Mouse (Mus musculus) MEL (cell line): Measurements from ENCODE around the gene Oas1f. TPM values are rescaled to one million over a fixed set of nuclear protein-coding genes. Genes with fewer than 3 reads are reported as not detected.

Experiments used
- DNase-seq: peaks from one replicate; pipeline ENCODE4 v3.0.0; 2011; ENCODE audit warnings: low read depth, low spot score
- H3K27ac ChIP-seq: 2 replicates; pipeline ENCODE4 v1.5.1; 2012; ENCODE audit warnings: low read depth, mild to moderate bottlenecking, control low read depth, low read length, moderate library complexity; ENCODE audit not compliant: control insufficient read depth
- H3K27me3 ChIP-seq, 2 experiments: fragments of 150-350 bp in 1 of 2; sonication (generic) in 1 of 2; 2 replicates each; pipeline ENCODE4 v1.6.1; 2012; ENCODE audit warnings: low read length in 2 of 2, mild to moderate bottlenecking in 2 of 2, improper control_type of control experiment in 1 of 2, moderate library complexity in 1 of 2; ENCODE audit not compliant: insufficient read depth in 2 of 2, control insufficient read depth in 1 of 2
- H3K36me3 ChIP-seq, 2 experiments: 2 replicates each; pipeline ENCODE4 v1.6.1; 2012 to 2014; ENCODE audit warnings: low read length in 2 of 2, improper control_type of control experiment in 1 of 2, inconsistent platforms in 1 of 2, mild to moderate bottlenecking in 1 of 2; ENCODE audit not compliant: insufficient read depth in 2 of 2, control insufficient read depth in 1 of 2
- H3K4me1 ChIP-seq, 2 experiments: fragments of 150-350 bp in 1 of 2; sonication (generic) in 1 of 2; 2 replicates each; pipeline ENCODE4 v1.6.1; 2012; ENCODE audit warnings: low read length in 2 of 2, improper control_type of control experiment in 1 of 2, mild to moderate bottlenecking in 1 of 2; ENCODE audit not compliant: insufficient read depth in 2 of 2, control insufficient read depth in 1 of 2
- H3K4me3 ChIP-seq, 2 experiments: fragments of 150-350 bp in 1 of 2; sonication (generic) in 1 of 2; 2 replicates each; pipeline ENCODE4 v1.5.1; 2012; ENCODE audit warnings: low read depth in 2 of 2, low read length in 2 of 2, mild to moderate bottlenecking in 2 of 2, moderate library complexity in 2 of 2, control low read depth in 1 of 2, improper control_type of control experiment in 1 of 2; ENCODE audit not compliant: control insufficient read depth in 1 of 2, insufficient read depth in 1 of 2
- H3K79me2 ChIP-seq: 2 replicates; pipeline ENCODE4 v1.6.1; 2012; ENCODE audit warnings: mild to moderate bottlenecking, low read length, moderate library complexity; ENCODE audit not compliant: control insufficient read depth, poor library complexity, insufficient read depth
- H3K9ac ChIP-seq: 2 replicates; pipeline ENCODE4 v1.6.1; 2012; ENCODE audit warnings: low read depth, mild to moderate bottlenecking, control low read depth, low read length, moderate library complexity; ENCODE audit not compliant: control insufficient read depth, poor library complexity, severe bottlenecking
- H3K9me3 ChIP-seq: fragments of 150-350 bp; sonication (generic); replicated peaks from 2 replicates; pipeline ENCODE4 v1.6.1; 2012; ENCODE audit warnings: mild to moderate bottlenecking, low read length, improper control_type of control experiment, moderate library complexity; ENCODE audit not compliant: insufficient read depth
- CHD2 ChIP-seq: IDR thresholded peaks from 2 replicates; pipeline ENCODE4 v1.6.1; 2011; ENCODE audit warnings: low read length, improper control_type of control experiment
- EP300 ChIP-seq, 2 experiments: IDR thresholded peaks; 2 replicates each; pipeline ENCODE4 v1.6.1; 2011; ENCODE audit warnings: improper control_type of control experiment in 2 of 2, low read length in 2 of 2, low read depth in 1 of 2, mild to moderate bottlenecking in 1 of 2
- ETS1 ChIP-seq: IDR thresholded peaks from 2 replicates; pipeline ENCODE4 v1.6.1; 2012; ENCODE audit warnings: low read depth, mild to moderate bottlenecking, inconsistent platforms, low read length, improper control_type of control experiment, moderate library complexity
- GATA1 ChIP-seq: IDR thresholded peaks from 2 replicates; pipeline ENCODE4 v1.6.1; 2011; ENCODE audit warnings: low read depth, low read length, improper control_type of control experiment
- HCFC1 ChIP-seq: IDR thresholded peaks from 2 replicates; pipeline ENCODE4 v1.6.1; 2012; ENCODE audit warnings: low read depth, mild to moderate bottlenecking, inconsistent platforms, low read length, improper control_type of control experiment, moderate library complexity
- KAT2A ChIP-seq: conservative IDR thresholded peaks from 2 replicates; pipeline ENCODE4 v1.6.1; 2012; ENCODE audit warnings: low read depth, low read length, improper control_type of control experiment, inconsistent platforms
- MAFK ChIP-seq: IDR thresholded peaks from 2 replicates; pipeline ENCODE4 v1.6.1; 2011; ENCODE audit warnings: low read depth, mild to moderate bottlenecking, low read length, improper control_type of control experiment, borderline replicate concordance
- MAZ ChIP-seq: IDR thresholded peaks from 2 replicates; pipeline ENCODE4 v1.6.1; 2012; ENCODE audit warnings: low read depth, mild to moderate bottlenecking, inconsistent platforms, low read length, improper control_type of control experiment
- MEF2A ChIP-seq: IDR thresholded peaks from 2 replicates; pipeline ENCODE4 v1.6.1; 2014; ENCODE audit warnings: low read depth, mild to moderate bottlenecking, inconsistent platforms, low read length, improper control_type of control experiment; ENCODE audit not compliant: poor library complexity, insufficient replicate concordance, severe bottlenecking; ENCODE audit errors: extremely low read depth
- MXI1 ChIP-seq: IDR thresholded peaks from 2 replicates; pipeline ENCODE4 v1.6.1; 2011; ENCODE audit warnings: mild to moderate bottlenecking, low read depth, low read length, improper control_type of control experiment
- MYC ChIP-seq: IDR thresholded peaks from 2 replicates; pipeline ENCODE4 v1.6.1; 2011; ENCODE audit warnings: low read depth, mild to moderate bottlenecking, low read length, improper control_type of control experiment, moderate library complexity
- POLR2AphosphoS2 ChIP-seq: IDR thresholded peaks from 2 replicates; pipeline ENCODE4 v1.6.1; 2011; ENCODE audit warnings: low read length, improper control_type of control experiment
- POLR2AphosphoS5 ChIP-seq: IDR thresholded peaks from 2 replicates; pipeline ENCODE4 v1.6.1; 2012; ENCODE audit warnings: low read depth, borderline replicate concordance, mild to moderate bottlenecking, inconsistent platforms, low read length, moderate library complexity, mixed read lengths
- TAL1 ChIP-seq: IDR thresholded peaks from 2 replicates; pipeline ENCODE4 v1.6.1; 2012; ENCODE audit warnings: mild to moderate bottlenecking, inconsistent platforms, low read length, moderate library complexity, mixed read lengths
- TCF12 ChIP-seq: IDR thresholded peaks from 2 replicates; pipeline ENCODE4 v1.6.1; 2014; ENCODE audit warnings: low read depth, mild to moderate bottlenecking, inconsistent platforms, low read length, improper control_type of control experiment, moderate library complexity
- USF2 ChIP-seq, 2 experiments: IDR thresholded peaks; 2 replicates each; pipeline ENCODE4 v1.6.1; 2011 to 2012; ENCODE audit warnings: improper control_type of control experiment in 2 of 2, low read length in 2 of 2, borderline replicate concordance in 1 of 2, inconsistent platforms in 1 of 2, low read depth in 1 of 2, mild to moderate bottlenecking in 1 of 2; ENCODE audit not compliant: insufficient read depth in 1 of 2
- ZNF384 ChIP-seq: IDR thresholded peaks from 2 replicates; pipeline ENCODE4 v1.6.1; 2012; ENCODE audit warnings: low read depth, mild to moderate bottlenecking, inconsistent platforms, low read length, improper control_type of control experiment
- polyA plus RNA-seq, 2 experiments: library from polyadenylated mRNA; stranded (reverse) in 1 of 2; unstranded in 1 of 2; fragments of >175 nt in 1 of 2; fragments of >200 nt in 1 of 2; gene quantifications; 2 replicates each; pipeline versions ENCODE4 v1.2.1 to v1.2.4; 2012; ENCODE audit warnings: low replicate concordance in 2 of 2, low read depth in 1 of 2; ENCODE audit not compliant: insufficient read length in 2 of 2, insufficient read depth in 1 of 2, missing spikeins in 1 of 2
- total RNA-seq: library from RNA; depleted of rRNA; stranded (reverse); fragments of 300-350 nt; gene quantifications from 2 replicates; pipeline ENCODE4 v1.2.3, GENCODE M21; 2012

Oas1f gene
- total and polyA plus RNA-seq, 3 experiments = not detected

DNA sequence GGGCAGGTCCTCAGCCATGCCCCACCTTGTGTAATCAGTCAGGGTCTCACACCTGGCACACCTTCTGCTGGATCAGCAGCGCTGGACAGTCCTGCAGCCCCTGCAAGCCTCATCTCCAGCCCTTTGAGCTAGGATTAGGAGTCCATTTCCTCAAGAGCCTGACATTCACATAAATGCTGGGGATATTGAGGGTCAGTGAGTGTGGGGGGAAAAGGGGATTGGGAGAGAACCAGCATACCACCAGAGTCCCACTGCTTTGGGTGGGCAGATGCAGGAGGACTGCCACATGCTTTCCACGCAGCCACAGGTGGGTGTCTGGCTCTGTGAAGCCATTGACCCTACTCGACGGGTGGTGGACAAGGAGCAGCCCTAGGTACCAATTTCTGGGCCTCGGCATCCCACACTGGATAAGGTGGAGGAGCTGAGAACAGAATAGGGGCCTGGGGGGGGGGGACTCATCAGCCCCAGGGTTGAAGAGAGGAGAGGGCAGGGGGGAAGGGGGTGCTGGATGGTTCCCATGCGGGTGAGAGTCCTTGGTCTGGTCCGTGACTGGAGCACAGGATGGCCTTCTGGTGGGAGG is 22.4 kb downstream of the Oas1f start:
- TF ChIP-seq HCFC1 = no peak
- no peak for TF ChIP-seq TCF12
- no peak for TF ChIP-seq EP300 (IDR thresholded peaks at IDR 0.05; ENCODE audit: low read depth in 1 of 2, low read length in 2 of 2)
- Histone ChIP-seq H3K27me3 (no peaks in the 10 kb centered on the region), H3K79me2 (no peaks in the 10 kb centered on the region), H3K36me3 (no peaks in the 10 kb centered on the region), H3K27ac (no peak overlapping the region), H3K4me3 (no peak overlapping the region), H3K9ac (no peak overlapping the region), H3K9me3 (no peaks in the 10 kb centered on the region), H3K4me1 (no peaks in the 10 kb centered on the region)
- no peak for DNase-seq

- DNase-seq = no peak
- Histone ChIP-seq H3K27me3 (no peaks in the 10 kb centered on the region), H3K9me3 (no peaks in the 10 kb centered on the region), H3K36me3 (no peaks in the 10 kb centered on the region), H3K4me3 (no peak overlapping the region), H3K9ac (no peak overlapping the region), H3K79me2 (no peaks in the 10 kb centered on the region), H3K27ac (no peak overlapping the region), H3K4me1 (no peaks in the 10 kb centered on the region)
- TF ChIP-seq MEF2A (no peak), MAFK (no peak), CHD2 (no peak), ETS1 (no peak), POLR2AphosphoS2 (no peak), ZNF384 (no peak), MXI1 (no peak), KAT2A (no peak), POLR2AphosphoS5 (no peak), USF2 (IDR thresholded peaks at IDR 0.05; ENCODE audit: borderline replicate concordance in 1 of 2, insufficient read depth in 1 of 2, low read depth in 1 of 2, low read length in 2 of 2) (no peak), MYC (no peak), MAZ (no peak), TCF12 (no peak), TAL1 (no peak), GATA1 (no peak)
Measured at GRCm38 (mm10) chr5:120870081-120870480, 22.9 kb downstream of the Oas1f start.
